Mouse (Mus musculus) MEL (cell line): ENCODE measurements around the gene Inpp4b. TPM values are rescaled to one million over a fixed set of nuclear protein-coding genes. Genes with fewer than 3 reads are reported as not detected.

Experiments used
- DNase-seq: peaks from one replicate; pipeline ENCODE4 v3.0.0; 2011; ENCODE audit warnings: low read depth, low spot score
- H3K27ac ChIP-seq: 2 replicates; pipeline ENCODE4 v1.5.1; 2012; ENCODE audit warnings: low read depth, mild to moderate bottlenecking, control low read depth, low read length, moderate library complexity; ENCODE audit not compliant: control insufficient read depth
- H3K27me3 ChIP-seq, 2 experiments: fragments of 150-350 bp in 1 of 2; sonication (generic) in 1 of 2; 2 replicates each; pipeline ENCODE4 v1.6.1; 2012; ENCODE audit warnings: low read length in 2 of 2, mild to moderate bottlenecking in 2 of 2, improper control_type of control experiment in 1 of 2, moderate library complexity in 1 of 2; ENCODE audit not compliant: insufficient read depth in 2 of 2, control insufficient read depth in 1 of 2
- H3K36me3 ChIP-seq, 2 experiments: 2 replicates each; pipeline ENCODE4 v1.6.1; 2012 to 2014; ENCODE audit warnings: low read length in 2 of 2, improper control_type of control experiment in 1 of 2, inconsistent platforms in 1 of 2, mild to moderate bottlenecking in 1 of 2; ENCODE audit not compliant: insufficient read depth in 2 of 2, control insufficient read depth in 1 of 2
- H3K4me1 ChIP-seq, 2 experiments: fragments of 150-350 bp in 1 of 2; sonication (generic) in 1 of 2; 2 replicates each; pipeline ENCODE4 v1.6.1; 2012; ENCODE audit warnings: low read length in 2 of 2, improper control_type of control experiment in 1 of 2, mild to moderate bottlenecking in 1 of 2; ENCODE audit not compliant: insufficient read depth in 2 of 2, control insufficient read depth in 1 of 2
- H3K4me3 ChIP-seq, 2 experiments: fragments of 150-350 bp in 1 of 2; sonication (generic) in 1 of 2; 2 replicates each; pipeline ENCODE4 v1.5.1; 2012; ENCODE audit warnings: low read depth in 2 of 2, low read length in 2 of 2, mild to moderate bottlenecking in 2 of 2, moderate library complexity in 2 of 2, control low read depth in 1 of 2, improper control_type of control experiment in 1 of 2; ENCODE audit not compliant: control insufficient read depth in 1 of 2, insufficient read depth in 1 of 2
- H3K79me2 ChIP-seq: 2 replicates; pipeline ENCODE4 v1.6.1; 2012; ENCODE audit warnings: mild to moderate bottlenecking, low read length, moderate library complexity; ENCODE audit not compliant: control insufficient read depth, poor library complexity, insufficient read depth
- H3K9ac ChIP-seq: 2 replicates; pipeline ENCODE4 v1.6.1; 2012; ENCODE audit warnings: low read depth, mild to moderate bottlenecking, control low read depth, low read length, moderate library complexity; ENCODE audit not compliant: control insufficient read depth, poor library complexity, severe bottlenecking
- H3K9me3 ChIP-seq: fragments of 150-350 bp; sonication (generic); replicated peaks from 2 replicates; pipeline ENCODE4 v1.6.1; 2012; ENCODE audit warnings: mild to moderate bottlenecking, low read length, improper control_type of control experiment, moderate library complexity; ENCODE audit not compliant: insufficient read depth
- CTCF ChIP-seq, 3 experiments: IDR thresholded peaks in 2 of 3; conservative IDR thresholded peaks in 1 of 3; 2 replicates each; pipeline ENCODE4 v1.5.1; 2011 to 2012; ENCODE audit warnings: low read length in 3 of 3, low read depth in 2 of 3, mild to moderate bottlenecking in 2 of 3, improper control_type of control experiment in 1 of 3, inconsistent platforms in 1 of 3, mixed read lengths in 1 of 3, moderate library complexity in 1 of 3; ENCODE audit not compliant: control insufficient read depth in 1 of 3, insufficient read depth in 1 of 3, poor library complexity in 1 of 3, severe bottlenecking in 1 of 3
- ETS1 ChIP-seq: IDR thresholded peaks from 2 replicates; pipeline ENCODE4 v1.6.1; 2012; ENCODE audit warnings: low read depth, mild to moderate bottlenecking, inconsistent platforms, low read length, improper control_type of control experiment, moderate library complexity
- GABPA ChIP-seq: IDR thresholded peaks from 2 replicates; pipeline ENCODE4 v1.6.1; 2012; ENCODE audit warnings: low read depth, mild to moderate bottlenecking, inconsistent platforms, low read length, improper control_type of control experiment, moderate library complexity
- JUND ChIP-seq: IDR thresholded peaks from 2 replicates; pipeline ENCODE4 v1.6.1; 2011; ENCODE audit warnings: low read depth, mild to moderate bottlenecking, improper control_type of control experiment, low read length
- MAFK ChIP-seq: IDR thresholded peaks from 2 replicates; pipeline ENCODE4 v1.6.1; 2011; ENCODE audit warnings: low read depth, mild to moderate bottlenecking, low read length, improper control_type of control experiment, borderline replicate concordance
- MAX ChIP-seq: IDR thresholded peaks from 2 replicates; pipeline ENCODE4 v1.6.1; 2011; ENCODE audit warnings: low read length, improper control_type of control experiment
- MAZ ChIP-seq: IDR thresholded peaks from 2 replicates; pipeline ENCODE4 v1.6.1; 2012; ENCODE audit warnings: low read depth, mild to moderate bottlenecking, inconsistent platforms, low read length, improper control_type of control experiment
- MEF2A ChIP-seq: IDR thresholded peaks from 2 replicates; pipeline ENCODE4 v1.6.1; 2014; ENCODE audit warnings: low read depth, mild to moderate bottlenecking, inconsistent platforms, low read length, improper control_type of control experiment; ENCODE audit not compliant: poor library complexity, insufficient replicate concordance, severe bottlenecking; ENCODE audit errors: extremely low read depth
- MXI1 ChIP-seq: IDR thresholded peaks from 2 replicates; pipeline ENCODE4 v1.6.1; 2011; ENCODE audit warnings: mild to moderate bottlenecking, low read depth, low read length, improper control_type of control experiment
- MYC ChIP-seq: IDR thresholded peaks from 2 replicates; pipeline ENCODE4 v1.6.1; 2011; ENCODE audit warnings: low read depth, mild to moderate bottlenecking, low read length, improper control_type of control experiment, moderate library complexity
- NELFE ChIP-seq: IDR thresholded peaks from 2 replicates; pipeline ENCODE4 v1.6.1; 2011; ENCODE audit warnings: low read depth, low read length, improper control_type of control experiment
- POLR2AphosphoS2 ChIP-seq: IDR thresholded peaks from 2 replicates; pipeline ENCODE4 v1.6.1; 2011; ENCODE audit warnings: low read length, improper control_type of control experiment
- RCOR1 ChIP-seq: IDR thresholded peaks from 2 replicates; pipeline ENCODE4 v1.6.1; 2012; ENCODE audit warnings: low read depth, mild to moderate bottlenecking, inconsistent platforms, low read length, improper control_type of control experiment
- SIN3A ChIP-seq: IDR thresholded peaks from 2 replicates; pipeline ENCODE4 v1.6.1; 2012; ENCODE audit warnings: low read length, improper control_type of control experiment, inconsistent platforms
- SMC3 ChIP-seq: IDR thresholded peaks from 2 replicates; pipeline ENCODE4 v1.6.1; 2011; ENCODE audit warnings: low read depth, low read length, improper control_type of control experiment
- TBP ChIP-seq: IDR thresholded peaks from 2 replicates; pipeline ENCODE4 v1.8.0; 2011; ENCODE audit warnings: low read depth, low read length, improper control_type of control experiment
- TCF12 ChIP-seq: IDR thresholded peaks from 2 replicates; pipeline ENCODE4 v1.6.1; 2014; ENCODE audit warnings: low read depth, mild to moderate bottlenecking, inconsistent platforms, low read length, improper control_type of control experiment, moderate library complexity
- UBTF ChIP-seq: IDR thresholded peaks from 2 replicates; pipeline ENCODE4 v1.6.1; 2012; ENCODE audit warnings: low read depth, mild to moderate bottlenecking, inconsistent platforms, low read length, improper control_type of control experiment, moderate library complexity, borderline replicate concordance; ENCODE audit not compliant: insufficient read depth
- USF2 ChIP-seq, 2 experiments: IDR thresholded peaks; 2 replicates each; pipeline ENCODE4 v1.6.1; 2011 to 2012; ENCODE audit warnings: improper control_type of control experiment in 2 of 2, low read length in 2 of 2, borderline replicate concordance in 1 of 2, inconsistent platforms in 1 of 2, low read depth in 1 of 2, mild to moderate bottlenecking in 1 of 2; ENCODE audit not compliant: insufficient read depth in 1 of 2
- ZC3H11A ChIP-seq: IDR thresholded peaks from 2 replicates; pipeline ENCODE4 v1.6.1; 2012; ENCODE audit warnings: low read depth, mild to moderate bottlenecking, inconsistent platforms, low read length, improper control_type of control experiment
- ZMIZ1 ChIP-seq: IDR thresholded peaks from 2 replicates; pipeline ENCODE4 v1.6.1; 2012; ENCODE audit warnings: low read depth, mild to moderate bottlenecking, inconsistent platforms, low read length, improper control_type of control experiment, moderate library complexity
- ZNF384 ChIP-seq: IDR thresholded peaks from 2 replicates; pipeline ENCODE4 v1.6.1; 2012; ENCODE audit warnings: low read depth, mild to moderate bottlenecking, inconsistent platforms, low read length, improper control_type of control experiment
- polyA plus RNA-seq, 2 experiments: library from polyadenylated mRNA; stranded (reverse) in 1 of 2; unstranded in 1 of 2; fragments of >175 nt in 1 of 2; fragments of >200 nt in 1 of 2; gene quantifications; 2 replicates each; pipeline versions ENCODE4 v1.2.1 to v1.2.4; 2012; ENCODE audit warnings: low replicate concordance in 2 of 2, low read depth in 1 of 2; ENCODE audit not compliant: insufficient read length in 2 of 2, insufficient read depth in 1 of 2, missing spikeins in 1 of 2
- total RNA-seq: library from RNA; depleted of rRNA; stranded (reverse); fragments of 300-350 nt; gene quantifications from 2 replicates; pipeline ENCODE4 v1.2.3, GENCODE M21; 2012

Gene Inpp4b
- total and polyA plus RNA-seq, 3 experiments, result 12.3 to 26.9 (median 13.6) TPM

DNA sequence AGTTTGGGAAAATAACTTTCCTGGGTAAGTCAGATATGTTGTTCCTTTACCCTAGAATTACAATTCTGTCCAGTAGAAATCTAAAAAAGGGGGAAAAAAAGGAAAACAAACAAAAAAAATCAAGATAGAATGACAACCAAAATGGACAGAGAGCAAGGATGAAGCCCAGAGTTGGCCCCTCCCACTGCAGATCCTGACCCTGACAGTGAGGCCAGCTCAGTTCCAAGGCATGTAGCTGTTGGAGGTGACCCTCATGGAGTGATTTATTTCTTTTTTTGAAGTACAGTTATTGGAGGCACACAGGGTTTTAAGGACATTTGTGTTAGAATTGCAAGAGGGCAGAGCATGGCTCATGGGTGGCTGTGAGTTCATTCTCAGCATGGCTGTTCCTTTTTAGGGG, 258.8 kb downstream of the Inpp4b start:
- no peak for TF ChIP-seq CTCF (IDR thresholded peaks at IDR 0.05 in 2 of 3, conservative IDR thresholded peaks at IDR 0.05 in 1 of 3; ENCODE audit: control insufficient read depth in 1 of 3, insufficient read depth in 1 of 3, low read depth in 2 of 3, low read length in 3 of 3, poor library complexity in 1 of 3, severe bottlenecking in 1 of 3)
- no peak for TF ChIP-seq ZC3H11A
- no peak for TF ChIP-seq SMC3
- TF ChIP-seq JUND, result no peak
- TF ChIP-seq TCF12, result no peak
- no peak for TF ChIP-seq NELFE
- no peak for TF ChIP-seq TBP
- TF ChIP-seq MAZ, result no peak
- no peak for TF ChIP-seq ZMIZ1
- no peak for TF ChIP-seq MXI1
- no peak for TF ChIP-seq MAFK
- TF ChIP-seq RCOR1, result no peak
- no peak for TF ChIP-seq POLR2AphosphoS2
- TF ChIP-seq MYC, result no peak
- no peak overlapping the region for H3K27ac ChIP-seq

DNA sequence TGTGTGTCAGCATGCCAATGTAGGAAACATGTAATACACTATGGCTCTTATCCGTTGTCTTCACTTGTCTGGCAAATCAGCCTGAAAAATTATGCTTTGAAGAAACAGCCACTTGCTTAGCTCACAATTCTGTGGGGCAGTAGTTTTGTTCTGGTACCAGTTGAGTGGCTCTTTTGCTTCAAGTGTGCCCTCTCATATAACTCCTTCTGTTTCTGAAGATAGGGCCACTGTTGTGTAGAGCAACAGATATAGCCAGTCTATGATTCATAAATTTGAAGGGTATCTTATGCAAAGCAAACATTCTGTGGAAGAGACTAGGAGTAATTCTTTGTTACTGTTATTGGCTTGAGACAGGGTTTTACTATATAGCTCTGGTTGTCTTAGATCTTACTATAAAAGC, 265.7 kb downstream of the Inpp4b start:
- no peak overlapping the region for H3K27ac ChIP-seq
- no peak overlapping the region for H3K9ac ChIP-seq
- no peak for TF ChIP-seq USF2 (IDR thresholded peaks at IDR 0.05; ENCODE audit: borderline replicate concordance in 1 of 2, insufficient read depth in 1 of 2, low read depth in 1 of 2, low read length in 2 of 2)
- H3K4me1 ChIP-seq, result no peaks in the 10 kb centered on the region
- DNase-seq, result no peak
- no peaks in the 10 kb centered on the region for H3K9me3 ChIP-seq
- H3K27me3 ChIP-seq, result no peaks in the 10 kb centered on the region
- H3K4me3 ChIP-seq, result no peak overlapping the region
- H3K79me2 ChIP-seq, result no peaks in the 10 kb centered on the region
- no peaks in the 10 kb centered on the region for H3K36me3 ChIP-seq

More for the DNA sequence above, 258.8 kb downstream of the Inpp4b start:
- Histone ChIP-seq H3K36me3 (peaks cover 0 to 3% of the 10 kb centered on the region in 2 experiments; a peak in 2 of 4 replicates), H3K4me3 (no peak overlapping the region), H3K27me3 (no peaks in the 10 kb centered on the region), H3K9me3 (no peaks in the 10 kb centered on the region), H3K4me1 (peaks cover 8 to 9% of the 10 kb centered on the region in 2 experiments), H3K79me2 (no peaks in the 10 kb centered on the region), H3K9ac (no peak overlapping the region)
- no peak for DNase-seq

DNA sequence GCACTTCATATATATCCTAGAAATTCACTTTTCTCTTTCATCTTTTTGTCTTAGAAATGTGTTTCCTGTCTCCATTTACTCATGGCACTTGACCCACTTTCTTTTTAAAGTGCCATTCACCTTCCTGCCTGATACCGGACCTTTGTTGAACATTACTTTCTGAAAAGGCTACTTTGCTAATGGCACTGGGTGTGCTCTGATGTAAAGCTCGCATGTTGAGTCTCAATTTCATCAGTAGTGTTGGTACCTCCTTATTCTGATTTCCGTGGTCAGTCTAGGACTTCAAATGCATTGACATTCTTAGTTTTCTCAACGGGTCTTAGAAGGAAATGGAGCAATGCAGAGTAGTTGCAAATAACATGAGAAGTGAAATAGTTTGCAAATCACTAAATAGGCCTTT, 266.7 kb downstream of the Inpp4b start:
- H3K27ac ChIP-seq, result no peak overlapping the region
- no peaks in the 10 kb centered on the region for H3K9me3 ChIP-seq
- no peaks in the 10 kb centered on the region for H3K36me3 ChIP-seq
- no peak overlapping the region for H3K4me3 ChIP-seq
- DNase-seq, result no peak
- TF ChIP-seq ETS1 (no peak), GABPA (no peak), USF2 (IDR thresholded peaks at IDR 0.05; ENCODE audit: borderline replicate concordance in 1 of 2, insufficient read depth in 1 of 2, low read depth in 1 of 2, low read length in 2 of 2) (no peak), MAX (no peak), SIN3A (no peak), MXI1 (no peak), ZC3H11A (no peak), TBP (no peak), ZNF384 (no peak), MEF2A (no peak), UBTF (no peak), MYC (no peak)
- no peak overlapping the region for H3K9ac ChIP-seq
- no peaks in the 10 kb centered on the region for H3K79me2 ChIP-seq
- no peaks in the 10 kb centered on the region for H3K4me1 ChIP-seq
- no peaks in the 10 kb centered on the region for H3K27me3 ChIP-seq
